Mouse (Mus musculus) cerebellum, adult 2 months (tissue): Measurements from ENCODE around the gene Acp5. TPM values are rescaled to one million over a fixed set of nuclear protein-coding genes. Genes with fewer than 3 reads are reported as not detected.

Experiments used
- DNase-seq, 2 experiments: peaks; one replicate each; pipeline ENCODE4 v3.0.0; 2021
- H3K27ac ChIP-seq: fragments of 200-500 bp; 2 replicates; pipeline ENCODE4 v1.5.1; 2012; ENCODE audit warnings: low read length, control low read depth, inconsistent platforms; ENCODE audit not compliant: insufficient read depth
- H3K27me3 ChIP-seq: fragments of 200-500 bp; 2 replicates; pipeline ENCODE4 v1.6.1; 2012; ENCODE audit warnings: inconsistent platforms, mild to moderate bottlenecking, low read length, moderate library complexity; ENCODE audit not compliant: control insufficient read depth, insufficient read depth
- H3K4me1 ChIP-seq: fragments of 200-500 bp; 2 replicates; pipeline ENCODE4 v1.6.1; 2011; ENCODE audit warnings: low read length; ENCODE audit not compliant: control insufficient read depth, insufficient read depth
- H3K4me3 ChIP-seq: fragments of 200-500 bp; replicated peaks from 2 replicates; pipeline ENCODE3; 2011; ENCODE audit warnings: mild to moderate bottlenecking, low read depth, low read length, control low read depth; ENCODE audit not compliant: insufficient read depth
- CTCF ChIP-seq: fragments of 200-500 bp; IDR thresholded peaks from 2 replicates; pipeline ENCODE4 v1.5.1; 2011; ENCODE audit warnings: low read depth, mild to moderate bottlenecking, control low read depth, low read length, moderate library complexity, borderline replicate concordance; ENCODE audit not compliant: insufficient read depth
- POLR2A ChIP-seq: fragments of 200-500 bp; IDR thresholded peaks from 2 replicates; pipeline ENCODE4 v1.6.1; 2011; ENCODE audit warnings: low read length, control low read depth, borderline replicate concordance; ENCODE audit not compliant: insufficient read depth
- WGBS: fragments of 180-500 bp; shearing (Covaris S2); methylation state at CpG from one replicate; pipeline ENCODE4 v1.1.7; 2018; 5-methylcytosine and 5-hydroxymethylcytosine counted together
- polyA plus RNA-seq: library from polyadenylated mRNA; depleted of rRNA; stranded (reverse); fragments of >200 nt; gene quantifications from 2 replicates; pipeline ENCODE4 v1.2.3, GENCODE M21; 2012

Acp5 gene
- polyA plus RNA-seq, 1 experiment, result 0.28 TPM

GRCm38 (mm10) chr9:22134988-22135643, 395 bp downstream of the Acp5 start:
- Histone ChIP-seq H3K27ac (no peak overlapping the region), H3K4me1 (no peaks in the 10 kb centered on the region), H3K27me3 (no peaks in the 10 kb centered on the region), H3K4me3 (no peak overlapping the region)
- TF ChIP-seq CTCF, result no peak
- TF ChIP-seq POLR2A, result no peak
- 50% methylated on average over 9 of the region's 9 CpGs for WGBS
- DNase-seq, result no peak

- WGBS, result 87% methylated on average over 7 of the region's 7 CpGs
- no peaks in the 10 kb centered on the region for H3K4me1 ChIP-seq
- no peak overlapping the region for H3K27ac ChIP-seq
- no peak overlapping the region for H3K4me3 ChIP-seq
- no peak for DNase-seq
- TF ChIP-seq POLR2A, result no peak
- TF ChIP-seq CTCF, result no peak
- H3K27me3 ChIP-seq, result no peaks in the 10 kb centered on the region
Observed at GRCm38 (mm10) chr9:22134246-22134890, 1.1 kb downstream of the Acp5 start.

- H3K27ac ChIP-seq, result no peak overlapping the region
- no peaks in the 10 kb centered on the region for H3K27me3 ChIP-seq
- DNase-seq, result no peak
- H3K4me1 ChIP-seq, result no peaks in the 10 kb centered on the region
- no peak for TF ChIP-seq POLR2A
- TF ChIP-seq CTCF, result no peak
- WGBS, result 76% methylated on average over 11 of the region's 11 CpGs
- H3K4me3 ChIP-seq, result no peak overlapping the region
Observed at GRCm38 (mm10) chr9:22132220-22132619, 3.3 kb downstream of the Acp5 start.

- WGBS, result 10% methylated on average over 35 of the region's 35 CpGs
- H3K4me3 ChIP-seq, result no peak overlapping the region
Observed at GRCm38 (mm10) chr9:22131226-22131981, 4.1 kb downstream of the Acp5 start.

GRCm38 (mm10) chr9:22125246-22126027, 10.1 kb downstream of the Acp5 start:
- TF ChIP-seq POLR2A, result no peak
- TF ChIP-seq CTCF, result no peak
- 92% methylated on average over 15 of the region's 15 CpGs for WGBS
- no peak overlapping the region for H3K27ac ChIP-seq
- no peaks in the 10 kb centered on the region for H3K4me1 ChIP-seq
- H3K27me3 ChIP-seq, result no peaks in the 10 kb centered on the region
- no peak overlapping the region for H3K4me3 ChIP-seq
- DNase-seq, result no peak

More at GRCm38 (mm10) chr9:22131226-22131981, 4.1 kb downstream of the Acp5 start:
- TF ChIP-seq CTCF, result no peak
- TF ChIP-seq POLR2A, result no peak
- Histone ChIP-seq H3K27me3 (no peaks in the 10 kb centered on the region), H3K4me1 (no peaks in the 10 kb centered on the region), H3K27ac (no peak overlapping the region)
- no peak for DNase-seq

GRCm38 (mm10) chr9:22124169-22124568, 11.3 kb downstream of the Acp5 start:
- no peaks in the 10 kb centered on the region for H3K4me1 ChIP-seq
- no peak overlapping the region for H3K27ac ChIP-seq
- no peak for TF ChIP-seq CTCF
- no peak for TF ChIP-seq POLR2A
- H3K4me3 ChIP-seq, result no peak overlapping the region
- DNase-seq, result no peak
- 90% methylated on average over 3 of the region's 3 CpGs for WGBS
- H3K27me3 ChIP-seq, result no peaks in the 10 kb centered on the region

- WGBS, result 83% methylated on average over 7 of the region's 7 CpGs
- DNase-seq, result no peak
- no peak overlapping the region for H3K27ac ChIP-seq
- no peak overlapping the region for H3K4me3 ChIP-seq
- no peaks in the 10 kb centered on the region for H3K4me1 ChIP-seq
- no peak for TF ChIP-seq CTCF
- no peak for TF ChIP-seq POLR2A
- no peaks in the 10 kb centered on the region for H3K27me3 ChIP-seq
Observed at GRCm38 (mm10) chr9:22123069-22123609, 12.4 kb downstream of the Acp5 start.
